Mouse (Mus musculus) stomach, postnatal 0 days (tissue): ENCODE measurements around the gene Clcf1. TPM values are rescaled to one million over a fixed set of nuclear protein-coding genes. Genes with fewer than 3 reads are reported as not detected.

ENCODE experiments used
- ATAC-seq: fragments of 200-750 bp; cut with Nextera tagmentation; 2 replicates; pipeline ENCODE4 v1.8.0; 2017; ENCODE audit not compliant: low FRiP score, low TSS enrichment
- DNase-seq: peaks from one replicate; pipeline ENCODE4 v3.0.0-alpha.2; 2016; ENCODE audit warnings: low spot score
- H3K27ac ChIP-seq: fragments of 300-500 bp; sonication (generic); replicated peaks from 2 replicates; pipeline ENCODE4 v1.5.1; 2014; ENCODE audit warnings: mild to moderate bottlenecking, control low read depth
- H3K27me3 ChIP-seq: fragments of 300-500 bp; sonication (generic); 2 replicates; pipeline ENCODE4 v1.6.1; 2014; ENCODE audit warnings: low read length; ENCODE audit not compliant: control insufficient read depth, insufficient read depth
- H3K36me3 ChIP-seq: fragments of 300-500 bp; sonication (generic); 2 replicates; pipeline ENCODE4 v1.6.1; 2014; ENCODE audit warnings: low read length, mixed read lengths; ENCODE audit not compliant: control insufficient read depth, insufficient read depth
- H3K4me1 ChIP-seq: fragments of 300-500 bp; sonication (generic); replicated peaks from 2 replicates; pipeline ENCODE4 v1.6.1; 2014; ENCODE audit warnings: antibody characterized with exemption; ENCODE audit not compliant: control insufficient read depth, insufficient read depth
- H3K4me2 ChIP-seq: fragments of 300-500 bp; sonication (generic); replicated peaks from 2 replicates; pipeline ENCODE4 v1.6.1; 2014; ENCODE audit warnings: low read depth, mild to moderate bottlenecking, control low read depth, moderate library complexity
- H3K4me3 ChIP-seq: fragments of 300-500 bp; sonication (generic); 2 replicates; pipeline ENCODE4 v1.5.1; 2014; ENCODE audit warnings: low read depth, low read length, control low read depth
- H3K9ac ChIP-seq: fragments of 300-500 bp; sonication (generic); 2 replicates; pipeline ENCODE4 v1.6.1; 2014; ENCODE audit warnings: mild to moderate bottlenecking, low read length, control low read depth, mixed read lengths
- H3K9me3 ChIP-seq: fragments of 300-500 bp; sonication (generic); 2 replicates; pipeline ENCODE4 v1.6.1; 2016; ENCODE audit warnings: low read length; ENCODE audit not compliant: control insufficient read depth
- CTCF ChIP-seq: IDR thresholded peaks from 2 replicates; pipeline ENCODE4 v1.5.1; 2016; ENCODE audit warnings: antibody characterized with exemption, low read depth, mild to moderate bottlenecking, moderate library complexity
- EP300 ChIP-seq: optimal IDR thresholded peaks from 2 replicates; pipeline ENCODE3; 2016; ENCODE audit warnings: antibody characterized with exemption
- WGBS: fragments of 180-500 bp; shearing (Covaris S2); extraction: QIAGEN DNeasy Blood & Tissue Kit; methylation state at CpG from one replicate; pipeline ENCODE4 v1.1.7; 2014; 5-methylcytosine and 5-hydroxymethylcytosine counted together
- microRNA-seq: library from miRNA; unstranded; fragments of <30 nt; microRNA quantifications from one replicate; pipeline ENCODE4, GENCODE M21; 2016
- polyA plus RNA-seq: library from polyadenylated mRNA; unstranded; fragments of >200 nt; fragmentation: Nextera tagmentation; extraction: Ambion mirVana; gene quantifications from 2 replicates; pipeline ENCODE4 v1.2.1, GENCODE M21; 2015

Gene Clcf1
- polyA plus RNA-seq, 1 experiment from 2014 or later: 3.6 TPM

- DNase-seq (peak; percentile 95), ATAC-seq (peak; percentile 96)
- Histone ChIP-seq H3K27ac (peak within 1 kb of the TSS; percentile 90), H3K4me3 (peak within 1 kb of the TSS; percentile 55), H3K36me3 (0 out of 2 replicates have a peak, but pooled peaks cover 3% of the 10 kb centered on the region), H3K9ac (peak within 1 kb of the TSS; percentile 72), H3K9me3 (no peaks in the 10 kb centered on the region), H3K4me2 (peak within 1 kb of the TSS; percentile 77), H3K27me3 (no peaks in the 10 kb centered on the region), H3K4me1 (0 out of 2 replicates have a peak, but pooled peaks cover 2% of the 10 kb centered on the region)
- TF ChIP-seq CTCF (no peak), EP300 (no peak)
- 7% methylated on average over 44 of the region's 46 CpGs for WGBS
Measured at GRCm38 (mm10) chr19:4268566-4269361, 54.7 kb downstream of the Clcf1 start, which contains the start of gene Ssh3. TSS of gene Ssh3 (minus strand) at chr19:4269180.

GRCm38 (mm10) chr19:4270187-4270586, 56.1 kb downstream of the Clcf1 start:
- Histone ChIP-seq H3K27me3 (no peaks in the 10 kb centered on the region), H3K4me1 (no peaks in the 10 kb centered on the region), H3K4me3 (no peak overlapping the region), H3K9me3 (no peaks in the 10 kb centered on the region), H3K9ac (no peak overlapping the region), H3K36me3 (no peaks in the 10 kb centered on the region), H3K27ac (no peak overlapping the region), H3K4me2 (no peak overlapping the region)
- no peak for TF ChIP-seq EP300
- ATAC-seq (no peak), DNase-seq (no peak)
- 76% methylated on average over 6 of the region's 6 CpGs for WGBS

GRCm38 (mm10) chr19:4270972-4271371, 56.9 kb downstream of the Clcf1 start:
- Histone ChIP-seq H3K36me3 (no peaks in the 10 kb centered on the region), H3K27me3 (no peaks in the 10 kb centered on the region), H3K9me3 (no peaks in the 10 kb centered on the region), H3K4me1 (no peaks in the 10 kb centered on the region), H3K4me3 (no peak overlapping the region), H3K4me2 (no peak overlapping the region), H3K9ac (no peak overlapping the region), H3K27ac (no peak overlapping the region)
- DNase-seq (no peak), ATAC-seq (no peak)
- 96% methylated on average over 11 of the region's 11 CpGs for WGBS
- TF ChIP-seq EP300 (no peak), CTCF (no peak)

Small RNAs within 50 kb of the gene (microRNA-seq; reads per million reads assigned to microRNA genes)
- gene Gm26115 (not detected), gene Mir6985 (2.6 reads per million)

Other genes with a start within 250 kb of the Clcf1 start
- 75.8 and 84.1 TPM in 2 replicates for gene Aldh3b2, start 241.9 kb upstream of the Clcf1 start, polyA plus RNA-seq
- gene Acy3, start 227.7 kb upstream of the Clcf1 start, polyA plus RNA-seq: 9.9 TPM in 2 replicates
- 0.05 TPM in 1 of 2 replicates, not detected in the other for gene Tbx10, start 221.5 kb upstream of the Clcf1 start, polyA plus RNA-seq
- 39.3 and 40.7 TPM in 2 replicates for gene Nudt8, start 213.7 kb upstream of the Clcf1 start, polyA plus RNA-seq
- gene Gm49405, start 213.6 kb upstream of the Clcf1 start, polyA plus RNA-seq: 1.1 and 1.3 TPM in 2 replicates
- gene Doc2g, start 210.9 kb upstream of the Clcf1 start, polyA plus RNA-seq: 1.2 and 1.7 TPM in 2 replicates
- gene Ndufv1, start 201.4 kb upstream of the Clcf1 start, polyA plus RNA-seq: 213 and 216 TPM in 2 replicates
- gene Gstp1, start 176.3 kb upstream of the Clcf1 start, polyA plus RNA-seq: 1,012 and 1,081 TPM in 2 replicates
- gene Gstp2, start 168.2 kb upstream of the Clcf1 start, polyA plus RNA-seq: 85.2 and 93.1 TPM in 2 replicates
- 7.1 and 9.7 TPM in 2 replicates for gene Gstp3, start 154.7 kb upstream of the Clcf1 start, polyA plus RNA-seq
- gene Cabp2, start 132.7 kb upstream of the Clcf1 start, polyA plus RNA-seq: not detected in 2 replicates
- 129 and 134 TPM in 2 replicates for gene Cdk2ap2, start 117.1 kb upstream of the Clcf1 start, polyA plus RNA-seq
- 8.3 and 11.2 TPM in 2 replicates for gene Pitpnm1, start 114.2 kb upstream of the Clcf1 start, polyA plus RNA-seq
- 47.0 and 48.0 TPM in 2 replicates for gene Aip, start 88.4 kb upstream of the Clcf1 start, polyA plus RNA-seq
- gene Gpr152, start 74.5 kb upstream of the Clcf1 start, polyA plus RNA-seq: 0.02 TPM in 1 of 2 replicates, not detected in the other
- gene Cabp4, start 70.2 kb upstream of the Clcf1 start, polyA plus RNA-seq: 0.05 TPM in 1 of 2 replicates, not detected in the other
- 127 and 133 TPM in 2 replicates for gene Coro1b, start 65.6 kb upstream of the Clcf1 start, polyA plus RNA-seq
- 1.1 and 1.3 TPM in 2 replicates for gene Ptprcap, start 60.6 kb upstream of the Clcf1 start, polyA plus RNA-seq
- 41.1 and 49.3 TPM in 2 replicates for gene Rps6kb2, start 50.9 kb upstream of the Clcf1 start, polyA plus RNA-seq
- gene Carns1, start 38.8 kb upstream of the Clcf1 start, polyA plus RNA-seq: 1.5 TPM in 2 replicates
- gene Tbc1d10c, start 23.0 kb upstream of the Clcf1 start, polyA plus RNA-seq: 2.3 and 2.9 TPM in 2 replicates
- gene Ppp1ca, start 22.2 kb upstream of the Clcf1 start, polyA plus RNA-seq: 497 and 506 TPM in 2 replicates
- gene Rad9a, start 12.6 kb upstream of the Clcf1 start, polyA plus RNA-seq: 11.0 and 11.3 TPM in 2 replicates
- not detected in 2 replicates for gene AC109138.7, start 119 bp downstream of the Clcf1 start, polyA plus RNA-seq
- 42.8 and 45.0 TPM in 2 replicates for gene Pold4, start 17.7 kb downstream of the Clcf1 start, polyA plus RNA-seq
- 36.9 and 41.0 TPM in 2 replicates for gene Ssh3, start 54.9 kb downstream of the Clcf1 start, polyA plus RNA-seq
- gene Ankrd13d, start 68.9 kb downstream of the Clcf1 start, polyA plus RNA-seq: 5.0 and 5.2 TPM in 2 replicates
- 19.3 and 25.5 TPM in 2 replicates for gene Grk2, start 92.0 kb downstream of the Clcf1 start, polyA plus RNA-seq
- gene Kdm2a, start 184.0 kb downstream of the Clcf1 start, polyA plus RNA-seq: 12.9 and 15.0 TPM in 2 replicates
- gene Rhod, start 225.2 kb downstream of the Clcf1 start, polyA plus RNA-seq: 45.5 and 48.0 TPM in 2 replicates